Mouse (Mus musculus) lung, postnatal 0 days (tissue): ENCODE data around the gene Mgll. TPM values are rescaled to one million over a fixed set of nuclear protein-coding genes. Genes with fewer than 3 reads are reported as not detected.

Source experiments
- ATAC-seq: fragments of 200-750 bp; cut with Nextera tagmentation; 2 replicates; pipeline ENCODE4 v1.8.0; 2017; ENCODE audit warnings: moderate library complexity
- DNase-seq: peaks from one replicate; pipeline ENCODE4 v3.0.0-alpha.2; 2016; ENCODE audit warnings: low spot score
- H3K27ac ChIP-seq: fragments of 300-500 bp; sonication (generic); 2 replicates; pipeline ENCODE4 v1.5.1; 2014; ENCODE audit warnings: antibody characterized with exemption, mild to moderate bottlenecking, low read length, mixed read lengths
- H3K27me3 ChIP-seq: fragments of 300-500 bp; sonication (generic); replicated peaks from 2 replicates; pipeline ENCODE4 v1.6.1; 2014; ENCODE audit warnings: low read length, mixed read lengths; ENCODE audit not compliant: insufficient read depth
- H3K36me3 ChIP-seq: fragments of 300-500 bp; sonication (generic); 2 replicates; pipeline ENCODE4 v1.6.1; 2014; ENCODE audit warnings: low read length, mixed read lengths; ENCODE audit not compliant: insufficient read depth
- H3K4me1 ChIP-seq: fragments of 300-500 bp; sonication (generic); 2 replicates; pipeline ENCODE4 v1.6.1; 2014; ENCODE audit warnings: antibody characterized with exemption, low read depth, low read length, mixed read lengths; ENCODE audit not compliant: insufficient read depth
- H3K4me2 ChIP-seq: fragments of 300-500 bp; sonication (generic); replicated peaks from 2 replicates; pipeline ENCODE4 v1.6.1; 2014; ENCODE audit warnings: low read depth, mild to moderate bottlenecking, low read length, moderate library complexity, mixed read lengths
- H3K4me3 ChIP-seq: fragments of 300-500 bp; sonication (generic); 2 replicates; pipeline ENCODE4 v1.5.1; 2014; ENCODE audit warnings: low read depth, low read length
- H3K9ac ChIP-seq: fragments of 300-500 bp; sonication (generic); replicated peaks from 2 replicates; pipeline ENCODE4 v1.6.1; 2014; ENCODE audit warnings: low read depth, mild to moderate bottlenecking
- H3K9me3 ChIP-seq: fragments of 300-500 bp; sonication (generic); 2 replicates; pipeline ENCODE4 v1.6.1; 2016; ENCODE audit warnings: low read length, mixed read lengths
- CTCF ChIP-seq: IDR thresholded peaks from 2 replicates; pipeline ENCODE4 v1.5.1; 2016; ENCODE audit warnings: antibody characterized with exemption, mild to moderate bottlenecking
- EP300 ChIP-seq: IDR thresholded peaks from 2 replicates; pipeline ENCODE4 v1.6.1; 2016; ENCODE audit warnings: antibody characterized with exemption, mild to moderate bottlenecking, control low read depth
- WGBS: fragments of 180-500 bp; shearing (Covaris S2); extraction: QIAGEN DNeasy Blood & Tissue Kit; methylation state at CpG from one replicate; pipeline ENCODE4 v1.1.7; 2014; 5-methylcytosine and 5-hydroxymethylcytosine counted together
- polyA plus RNA-seq: library from polyadenylated mRNA; unstranded; fragments of >200 nt; fragmentation: Nextera tagmentation; extraction: Ambion mirVana; gene quantifications from 2 replicates; pipeline ENCODE4 v1.2.1, GENCODE M21; 2015

Mgll gene
- 123 and 131 TPM in 2 replicates for polyA plus RNA-seq

DNA sequence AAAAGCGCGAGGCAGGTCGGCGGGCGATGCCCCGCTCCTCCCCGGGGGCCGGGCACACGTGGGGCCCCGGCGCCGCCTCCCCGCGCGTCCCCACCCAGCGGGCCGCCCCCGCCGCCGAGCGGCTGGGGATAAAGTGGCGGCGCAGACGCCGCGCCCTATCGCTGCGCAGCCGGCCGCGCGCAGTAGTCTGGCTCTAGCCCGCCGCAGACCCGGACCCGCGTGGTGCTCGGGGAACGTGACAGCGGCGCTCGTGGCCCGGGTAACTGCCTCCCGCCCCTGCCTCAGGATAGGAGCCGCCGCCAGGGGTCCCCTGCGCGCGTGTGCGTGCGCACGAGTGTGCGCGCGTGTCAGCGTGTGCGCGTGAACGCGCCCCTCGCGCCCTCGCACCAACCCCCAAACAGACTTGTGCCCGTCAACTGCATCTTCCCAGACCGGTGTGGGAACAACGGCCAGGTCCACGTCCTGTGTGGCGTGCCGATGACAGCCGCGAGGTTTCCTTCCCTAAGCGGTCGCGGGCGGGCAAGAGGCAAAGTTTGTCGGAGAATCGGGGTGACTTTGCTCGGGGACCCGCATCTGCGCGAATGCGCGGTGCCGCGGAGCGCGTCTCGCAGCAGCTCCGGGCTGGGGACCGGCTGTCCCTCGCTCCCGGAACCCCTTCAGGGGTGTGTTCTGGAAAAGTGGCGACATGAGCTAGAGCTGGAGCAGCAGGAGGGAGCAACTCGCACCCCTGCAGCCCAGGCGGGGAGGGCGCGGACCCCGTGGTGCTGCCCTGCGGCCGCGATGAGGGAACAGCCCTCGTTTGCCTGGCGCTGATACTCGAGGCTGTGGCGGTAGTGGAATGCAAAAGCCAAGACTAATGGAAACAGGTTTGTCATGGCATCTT lies at the start of gene Mgll:
Mgll (plus strand) TSS at position 100 of the 883 bp plus-strand sequence.
- TF ChIP-seq CTCF (peak; percentile 61), EP300 (no peak)
- Histone ChIP-seq H3K4me2 (peak within 1 kb of the TSS; percentile 91), H3K4me1 (peaks cover 6% of the 10 kb centered on the region; the same call in 1 of the 2 replicates), H3K4me3 (peak within 1 kb of the TSS; percentile 71), H3K9ac (peak within 1 kb of the TSS; percentile 41), H3K36me3 (no peaks in the 10 kb centered on the region), H3K27me3 (no peaks in the 10 kb centered on the region), H3K27ac (peak within 1 kb of the TSS; percentile 65), H3K9me3 (no peaks in the 10 kb centered on the region)
- ATAC-seq (peak; percentile 89), DNase-seq (peak; percentile 66)
- WGBS, result 1% methylated on average over 85 of the region's 105 CpGs

DNA sequence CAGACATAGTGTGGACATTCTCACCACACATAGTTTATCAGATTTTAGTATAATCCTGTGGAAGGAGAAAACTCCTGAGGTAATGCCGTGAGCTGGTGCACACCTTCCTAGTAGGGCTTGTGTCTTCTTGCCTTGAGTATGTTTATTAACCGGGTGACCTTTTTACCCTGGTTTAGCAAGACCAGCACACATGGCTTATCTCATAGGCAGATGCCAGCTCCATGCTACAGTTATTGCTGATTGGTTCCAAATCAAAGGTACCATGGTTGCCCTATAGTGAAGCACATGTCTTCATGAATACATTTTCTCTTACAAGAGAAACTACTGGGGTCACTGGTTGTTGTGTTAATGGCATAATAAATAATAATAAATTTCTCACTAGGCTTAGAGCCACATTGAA lies 48.4 kb upstream of the Mgll start:
- no peaks in the 10 kb centered on the region for H3K4me1 ChIP-seq
- TF ChIP-seq CTCF, result no peak
- TF ChIP-seq EP300, result no peak
- no peak overlapping the region for H3K4me2 ChIP-seq
- H3K9ac ChIP-seq, result no peak overlapping the region
- no peaks in the 10 kb centered on the region for H3K36me3 ChIP-seq
- 83% methylated on average over 2 of the region's 2 CpGs for WGBS
- no peak for ATAC-seq
- H3K27ac ChIP-seq, result no peak overlapping the region
- H3K4me3 ChIP-seq, result no peak overlapping the region
- DNase-seq, result no peak
- no peaks in the 10 kb centered on the region for H3K27me3 ChIP-seq
- no peaks in the 10 kb centered on the region for H3K9me3 ChIP-seq

DNA sequence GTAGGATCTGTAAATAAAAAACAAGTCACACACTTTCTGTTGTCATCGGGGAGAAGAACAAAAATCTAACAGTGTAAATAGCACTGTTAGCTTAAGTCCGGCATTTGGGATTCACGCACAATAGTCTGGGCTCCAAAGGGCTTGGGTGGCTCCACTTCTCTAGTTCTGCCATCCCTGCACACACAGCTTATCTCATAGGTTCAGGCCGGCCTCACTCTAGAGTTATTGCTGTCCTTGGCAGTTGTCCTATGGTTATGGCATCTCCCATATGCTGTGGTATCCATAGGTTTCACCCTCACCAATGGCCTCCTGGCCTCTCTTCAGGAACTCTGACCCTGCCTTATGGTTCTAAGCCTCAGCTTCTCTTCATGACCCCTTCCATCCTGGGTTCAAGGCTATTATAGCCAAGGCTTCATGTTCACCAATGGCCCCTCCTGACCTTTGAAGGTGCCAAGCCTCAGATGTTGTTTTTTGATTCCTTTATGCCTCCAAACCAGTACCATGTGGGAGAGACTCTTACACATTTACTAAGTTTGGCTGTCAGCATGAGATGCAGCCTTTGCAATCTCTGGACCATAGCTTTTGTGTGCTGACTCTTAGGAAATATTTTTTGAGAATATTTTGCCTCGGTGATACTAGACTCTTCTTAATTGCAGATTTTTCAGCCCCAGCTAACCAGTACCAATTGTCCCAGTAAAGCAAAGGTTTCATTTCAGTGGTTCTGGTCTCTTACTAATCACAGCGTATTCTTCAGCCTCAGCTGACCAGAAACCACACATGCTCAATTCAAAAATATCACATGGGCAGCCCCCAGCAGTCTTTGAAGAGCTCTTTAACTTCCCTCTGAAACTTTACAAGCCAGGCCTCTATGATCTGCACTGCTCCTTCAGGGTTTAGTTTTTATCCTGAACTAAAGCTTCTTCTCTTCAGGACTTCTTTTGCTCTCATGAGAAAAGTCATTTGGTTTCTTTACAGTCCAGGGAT lies 47.2 kb upstream of the Mgll start:
- ATAC-seq, result no peak
- no peaks in the 10 kb centered on the region for H3K36me3 ChIP-seq
- 88% methylated on average over 6 of the region's 6 CpGs for WGBS

DNA sequence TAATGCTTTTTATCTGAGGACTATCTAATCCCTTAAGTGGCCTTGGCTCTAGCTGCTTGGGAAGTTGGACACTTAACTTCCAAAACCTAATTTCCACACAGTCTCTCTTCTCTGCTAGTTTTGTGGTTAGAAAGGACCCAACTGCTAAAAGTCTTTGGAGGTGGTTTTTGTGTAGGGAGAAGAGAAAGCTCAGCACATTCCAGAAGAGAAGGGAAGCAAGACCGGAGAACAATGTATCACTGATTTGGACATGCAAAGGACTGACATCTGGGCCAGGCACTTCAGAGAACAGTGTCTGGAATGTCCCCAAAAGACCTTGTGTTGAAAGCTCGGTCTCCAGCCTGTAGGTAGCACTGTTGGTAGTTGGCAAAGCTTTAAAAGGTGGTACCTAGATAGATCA lies 46.5 kb upstream of the Mgll start:
- Histone ChIP-seq H3K27me3 (no peaks in the 10 kb centered on the region), H3K9me3 (no peaks in the 10 kb centered on the region), H3K9ac (no peak overlapping the region), H3K4me3 (no peak overlapping the region), H3K4me2 (no peak overlapping the region), H3K4me1 (no peaks in the 10 kb centered on the region), H3K27ac (no peak overlapping the region), H3K36me3 (no peaks in the 10 kb centered on the region)
- ATAC-seq (no peak), DNase-seq (no peak)
- 55% methylated on average over 2 of the region's 2 CpGs for WGBS
- TF ChIP-seq CTCF (no peak), EP300 (no peak)

More for the DNA sequence above, 47.2 kb upstream of the Mgll start:
- TF ChIP-seq EP300, result no peak
- no peak for TF ChIP-seq CTCF
- no peak for DNase-seq
- Histone ChIP-seq H3K9ac (no peak overlapping the region), H3K4me2 (no peak overlapping the region), H3K27ac (no peak overlapping the region), H3K9me3 (no peaks in the 10 kb centered on the region), H3K27me3 (no peaks in the 10 kb centered on the region), H3K4me3 (no peak overlapping the region), H3K4me1 (no peaks in the 10 kb centered on the region)

DNA sequence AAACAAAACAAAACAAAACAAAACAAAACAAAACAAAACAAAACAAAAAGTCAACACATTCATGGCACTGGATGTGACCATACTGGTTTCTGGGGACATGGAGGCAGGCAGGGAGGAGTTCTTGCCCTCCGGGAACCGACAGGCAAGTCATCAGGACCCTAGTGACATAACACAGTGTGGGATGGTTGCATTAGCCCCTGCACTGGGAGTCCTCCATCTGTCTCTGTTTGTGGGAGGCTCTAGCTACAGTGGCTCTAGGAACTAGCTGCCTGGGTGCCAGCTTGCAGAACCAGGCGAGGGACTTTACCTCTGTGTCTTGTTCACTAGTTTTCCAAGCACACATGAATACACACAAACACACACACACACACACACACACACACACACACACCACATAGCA lies 43.2 kb upstream of the Mgll start:
- Histone ChIP-seq H3K27ac (no peak overlapping the region), H3K9ac (no peak overlapping the region), H3K4me3 (no peak overlapping the region), H3K4me2 (no peak overlapping the region), H3K27me3 (no peaks in the 10 kb centered on the region), H3K9me3 (no peaks in the 10 kb centered on the region), H3K4me1 (no peaks in the 10 kb centered on the region), H3K36me3 (no peaks in the 10 kb centered on the region)
- DNase-seq, result no peak
- TF ChIP-seq EP300 (no peak), CTCF (no peak)
- ATAC-seq, result no peak
- WGBS, result 89% methylated on average over 3 of the region's 3 CpGs
